Mouse (Mus musculus): Measurements from ENCODE around the gene Olfr834. TPM values are rescaled to one million over a fixed set of nuclear protein-coding genes. Genes with fewer than 3 reads are reported as not detected.

Gene Olfr834
- polyA plus RNA-seq (2011; ENCODE audit: insufficient read depth, insufficient read length, low read depth, missing spikeins): not detected in 2 replicates

DNA sequence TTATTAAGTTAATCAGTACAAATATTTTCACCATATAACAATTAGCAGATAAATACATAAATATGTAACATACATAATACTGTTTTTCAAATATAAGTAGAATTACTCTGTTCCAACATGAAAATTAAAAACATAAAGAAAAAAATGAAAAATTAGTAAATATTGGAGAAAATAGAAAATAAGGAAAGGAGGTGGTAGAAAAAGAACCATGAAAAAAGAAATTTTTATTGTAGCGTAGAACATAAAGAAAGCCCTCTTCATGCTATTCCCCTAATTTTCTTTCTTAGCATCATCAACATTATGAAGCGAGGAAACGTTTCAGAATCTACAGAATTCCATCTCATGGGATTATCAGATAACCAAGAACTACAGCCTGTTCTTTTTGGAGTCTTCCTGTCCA, at the start of gene Olfr834:
Gene Olfr834, plus strand, starts transcription at position 301 of the 400 bp plus-strand sequence.
- no peak within 1 kb of the TSS for H3K9ac ChIP-seq (ENCODE audit: low read depth, poor library complexity, severe bottlenecking)
- H3K27me3 ChIP-seq (ENCODE audit: control insufficient read depth, insufficient read depth, low read length, poor library complexity, severe bottlenecking): no peaks in the 10 kb centered on the region
- H3K4me1 ChIP-seq (ENCODE audit: control insufficient read depth, insufficient read depth, low read length): no peaks in the 10 kb centered on the region
- TF ChIP-seq CTCF (IDR thresholded peaks at IDR 0.05; ENCODE audit: low read depth, low read length): no peak
- H3K9me3 ChIP-seq (replicated peaks; ENCODE audit: control insufficient read depth, insufficient read depth, low read length, poor library complexity, severe bottlenecking): peaks cover 12% of the 10 kb centered on the region
- no peak within 1 kb of the TSS for H3K27ac ChIP-seq (ENCODE audit: insufficient read depth, low read length)
- H3K36me3 ChIP-seq (ENCODE audit: control insufficient read depth, insufficient read depth, low read length, poor library complexity, severe bottlenecking): no peaks in the 10 kb centered on the region
- no peak within 1 kb of the TSS for H3K4me3 ChIP-seq (ENCODE audit: low read depth, low read length)

DNA sequence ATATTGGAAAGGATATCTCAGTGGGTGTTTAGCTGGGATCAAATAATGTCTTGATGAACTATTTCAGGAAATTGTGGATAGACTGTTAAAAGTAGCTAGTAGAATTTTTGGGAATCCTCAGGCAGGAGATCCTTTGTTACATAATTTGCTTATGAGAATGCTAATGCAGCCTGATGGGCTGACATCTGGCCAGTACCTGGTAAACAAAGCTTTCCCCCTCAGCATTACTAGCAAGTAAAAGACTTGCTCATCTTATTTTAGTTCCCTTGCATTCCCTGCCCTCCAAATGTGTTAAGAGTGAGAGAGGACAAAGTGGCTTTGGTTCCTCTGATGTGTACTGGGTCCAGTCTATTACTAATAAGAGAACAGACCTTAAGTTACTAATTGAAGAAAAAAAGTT, 25.8 kb upstream of the Olfr834 start:
- TF ChIP-seq POLR2A (IDR thresholded peaks at IDR 0.05; ENCODE audit: insufficient read depth, low read length): no peak
- TF ChIP-seq CTCF (IDR thresholded peaks at IDR 0.05; ENCODE audit: low read depth, low read length): no peak
- Histone ChIP-seq H3K4me3 (ENCODE audit: low read depth, low read length) (no peak overlapping the region), H3K36me3 (ENCODE audit: control insufficient read depth, insufficient read depth, low read length, poor library complexity, severe bottlenecking) (no peaks in the 10 kb centered on the region), H3K4me1 (ENCODE audit: control insufficient read depth, insufficient read depth, low read length) (no peaks in the 10 kb centered on the region), H3K27me3 (ENCODE audit: control insufficient read depth, insufficient read depth, low read length, poor library complexity, severe bottlenecking) (no peaks in the 10 kb centered on the region), H3K27ac (ENCODE audit: insufficient read depth, low read length) (no peak overlapping the region), H3K9me3 (replicated peaks; ENCODE audit: control insufficient read depth, insufficient read depth, low read length, poor library complexity, severe bottlenecking) (peaks cover 6% of the 10 kb centered on the region; the same call in 1 of the 2 replicates), H3K9ac (ENCODE audit: low read depth, poor library complexity, severe bottlenecking) (no peak overlapping the region)

DNA sequence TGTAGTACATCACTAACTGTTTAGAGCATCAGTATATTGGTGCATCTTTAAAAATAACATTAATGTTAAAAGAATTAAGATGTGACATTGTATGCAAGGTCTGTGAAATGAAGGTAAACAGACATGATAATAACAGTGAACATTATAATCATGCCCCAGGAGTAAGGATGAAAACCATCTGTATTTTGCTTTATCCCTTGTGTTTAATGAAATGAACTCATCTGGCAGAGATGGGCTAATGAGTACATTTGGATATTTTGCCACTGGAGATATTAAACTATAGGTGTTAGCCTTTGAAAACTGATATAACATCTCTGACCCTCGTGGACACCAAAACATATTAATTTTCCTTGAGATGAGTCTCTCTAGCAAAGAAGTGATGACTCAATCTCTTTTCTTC, 44.6 kb downstream of the Olfr834 start, which contains the start of gene Olfr835:
Gene Olfr835, plus strand, starts transcription at position 301 of the 400 bp plus-strand sequence.
- Histone ChIP-seq H3K9ac (ENCODE audit: low read depth, poor library complexity, severe bottlenecking) (no peak within 1 kb of the TSS), H3K9me3 (replicated peaks; ENCODE audit: control insufficient read depth, insufficient read depth, low read length, poor library complexity, severe bottlenecking) (peaks cover 7% of the 10 kb centered on the region), H3K4me3 (ENCODE audit: low read depth, low read length) (no peak within 1 kb of the TSS), H3K4me1 (ENCODE audit: control insufficient read depth, insufficient read depth, low read length) (no peaks in the 10 kb centered on the region), H3K27me3 (ENCODE audit: control insufficient read depth, insufficient read depth, low read length, poor library complexity, severe bottlenecking) (no peaks in the 10 kb centered on the region), H3K36me3 (ENCODE audit: control insufficient read depth, insufficient read depth, low read length, poor library complexity, severe bottlenecking) (no peaks in the 10 kb centered on the region), H3K27ac (ENCODE audit: insufficient read depth, low read length) (no peak within 1 kb of the TSS)
- TF ChIP-seq EP300 (IDR thresholded peaks at IDR 0.05; ENCODE audit: insufficient read depth, low read depth, low read length): no peak
- TF ChIP-seq POLR2A (IDR thresholded peaks at IDR 0.05; ENCODE audit: insufficient read depth, low read length): no peak
- TF ChIP-seq CTCF (IDR thresholded peaks at IDR 0.05; ENCODE audit: low read depth, low read length): no peak

Other genes with a start within 250 kb of the Olfr834 start
- not detected in 2 replicates for gene Olfr24, start 224.0 kb upstream of the Olfr834 start, polyA plus RNA-seq (2011; ENCODE audit: insufficient read depth, insufficient read length, low read depth, missing spikeins)
- gene Olfr828, start 168.5 kb upstream of the Olfr834 start, polyA plus RNA-seq (2011; ENCODE audit: insufficient read depth, insufficient read length, low read depth, missing spikeins): not detected in 2 replicates
- not detected in 2 replicates for gene Olfr829, start 133.1 kb upstream of the Olfr834 start, polyA plus RNA-seq (2011; ENCODE audit: insufficient read depth, insufficient read length, low read depth, missing spikeins)
- not detected in 2 replicates for gene Olfr830, start 113.3 kb upstream of the Olfr834 start, polyA plus RNA-seq (2011; ENCODE audit: insufficient read depth, insufficient read length, low read depth, missing spikeins)
- gene Olfr832, start 50.9 kb upstream of the Olfr834 start, polyA plus RNA-seq (2011; ENCODE audit: insufficient read depth, insufficient read length, low read depth, missing spikeins): not detected in 2 replicates
- not detected in 2 replicates for gene Olfr835, start 44.7 kb downstream of the Olfr834 start, polyA plus RNA-seq (2011; ENCODE audit: insufficient read depth, insufficient read length, low read depth, missing spikeins)
- not detected in 2 replicates for gene Olfr836, start 132.4 kb downstream of the Olfr834 start, polyA plus RNA-seq (2011; ENCODE audit: insufficient read depth, insufficient read length, low read depth, missing spikeins)
- not detected in 2 replicates for gene Olfr837, start 148.3 kb downstream of the Olfr834 start, polyA plus RNA-seq (2011; ENCODE audit: insufficient read depth, insufficient read length, low read depth, missing spikeins)
- 0.07 TPM in 1 of 2 replicates, not detected in the other for gene Olfr839-ps1, start 189.3 kb downstream of the Olfr834 start, polyA plus RNA-seq (2011; ENCODE audit: insufficient read depth, insufficient read length, low read depth, missing spikeins)